Mouse (Mus musculus) forebrain, embryonic 15.5 days (tissue): ENCODE data around the gene Dusp2. TPM values are rescaled to one million over a fixed set of nuclear protein-coding genes. Genes with fewer than 3 reads are reported as not detected.
A peak's percentile ranks its signal among the peaks of the same experiment; 100 is the strongest.

Experiments
- ATAC-seq: fragments of 200-750 bp; cut with Nextera tagmentation; replicated peaks from 2 replicates; pipeline ENCODE4 v1.8.0; 2017; ENCODE audit warnings: mild to moderate bottlenecking, moderate TSS enrichment, moderate library complexity
- H3K27ac ChIP-seq: fragments of 300-500 bp; sonication (generic); replicated peaks from 2 replicates; pipeline ENCODE4 v1.5.1; 2015; ENCODE audit warnings: mild to moderate bottlenecking, inconsistent platforms
- H3K27me3 ChIP-seq: fragments of 300-500 bp; sonication (generic); 2 replicates; pipeline ENCODE4 v1.6.1; 2015; ENCODE audit warnings: inconsistent platforms
- H3K36me3 ChIP-seq: fragments of 300-500 bp; sonication (generic); 2 replicates; pipeline ENCODE4 v1.6.1; 2015; ENCODE audit warnings: mild to moderate bottlenecking, inconsistent platforms
- H3K4me1 ChIP-seq: fragments of 300-500 bp; sonication (generic); 2 replicates; pipeline ENCODE4 v1.6.1; 2015; ENCODE audit warnings: inconsistent platforms
- H3K4me2 ChIP-seq: fragments of 300-500 bp; sonication (generic); replicated peaks from 2 replicates; pipeline ENCODE4 v1.6.1; 2015; ENCODE audit warnings: mild to moderate bottlenecking, inconsistent platforms
- H3K4me3 ChIP-seq: fragments of 300-500 bp; sonication (generic); 2 replicates; pipeline ENCODE4 v1.5.1; 2015; ENCODE audit warnings: mild to moderate bottlenecking, inconsistent platforms
- H3K9ac ChIP-seq: fragments of 300-500 bp; sonication (generic); replicated peaks from 2 replicates; pipeline ENCODE4 v1.6.1; 2015; ENCODE audit warnings: mild to moderate bottlenecking, inconsistent platforms
- H3K9me3 ChIP-seq: fragments of 300-500 bp; sonication (generic); 2 replicates; pipeline ENCODE4 v1.6.1; 2016; ENCODE audit warnings: inconsistent platforms
- WGBS: fragments of 180-500 bp; shearing (Covaris S2); methylation state at CpG from one replicate; pipeline ENCODE4 v1.1.7; 2015; ENCODE audit warnings: mixed read lengths; 5-methylcytosine and 5-hydroxymethylcytosine counted together
- polyA plus RNA-seq: library from polyadenylated mRNA; unstranded; fragments of >200 nt; fragmentation: Nextera tagmentation; extraction: Ambion mirVana; gene quantifications from 2 replicates; pipeline ENCODE4 v1.2.1, GENCODE M21; 2015

The Dusp2 gene
- polyA plus RNA-seq, 1 experiment from 2014 or later = 7.4 TPM

DNA sequence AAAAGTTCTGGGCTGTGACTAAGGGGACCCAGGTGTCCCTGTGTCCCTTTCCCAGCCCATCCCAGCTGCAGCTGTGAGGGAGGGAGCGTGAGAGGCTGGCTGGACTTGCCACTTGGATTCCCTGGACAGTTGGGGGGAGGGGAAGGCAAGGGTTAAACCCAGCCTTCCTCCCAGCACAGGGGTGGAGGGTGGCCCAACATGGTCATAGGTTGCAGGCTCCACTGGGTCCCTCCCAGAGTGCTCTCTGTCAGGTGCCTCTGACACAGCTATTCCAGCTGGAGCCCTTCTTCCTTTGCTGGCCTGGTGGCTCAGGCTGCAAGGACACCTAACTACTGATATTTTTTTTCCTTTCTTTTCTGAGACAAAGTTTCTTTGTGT is 35.5 kb downstream of the Dusp2 start:
- 0 out of 2 replicates have a peak, but pooled peaks cover 4% of the 10 kb centered on the region for H3K4me1 ChIP-seq
- no peak overlapping the region for H3K27ac ChIP-seq
- H3K9ac ChIP-seq = no peak overlapping the region
- ATAC-seq = no peak
- no peak overlapping the region for H3K4me2 ChIP-seq
- H3K9me3 ChIP-seq = no peaks in the 10 kb centered on the region
- no peak overlapping the region for H3K4me3 ChIP-seq
- H3K27me3 ChIP-seq = peaks cover 2% of the 10 kb centered on the region; the same call in 1 of the 2 replicates
- 70% methylated on average over 1 of the region's 1 CpGs for WGBS
- H3K36me3 ChIP-seq = no peaks in the 10 kb centered on the region

- no peaks in the 10 kb centered on the region for H3K9me3 ChIP-seq
- no peak overlapping the region for H3K27ac ChIP-seq
- H3K27me3 ChIP-seq = no peaks in the 10 kb centered on the region
- no peak overlapping the region for H3K4me2 ChIP-seq
- 83% methylated on average over 2 of the region's 2 CpGs for WGBS
- ATAC-seq = no peak
- no peak overlapping the region for H3K9ac ChIP-seq
- no peak overlapping the region for H3K4me3 ChIP-seq
- H3K4me1 ChIP-seq = 0 out of 2 replicates have a peak, but pooled peaks cover 4% of the 10 kb centered on the region
- H3K36me3 ChIP-seq = no peaks in the 10 kb centered on the region
Observed at GRCm38 (mm10) chr2:127372082-127372481, 36.1 kb downstream of the Dusp2 start.

DNA sequence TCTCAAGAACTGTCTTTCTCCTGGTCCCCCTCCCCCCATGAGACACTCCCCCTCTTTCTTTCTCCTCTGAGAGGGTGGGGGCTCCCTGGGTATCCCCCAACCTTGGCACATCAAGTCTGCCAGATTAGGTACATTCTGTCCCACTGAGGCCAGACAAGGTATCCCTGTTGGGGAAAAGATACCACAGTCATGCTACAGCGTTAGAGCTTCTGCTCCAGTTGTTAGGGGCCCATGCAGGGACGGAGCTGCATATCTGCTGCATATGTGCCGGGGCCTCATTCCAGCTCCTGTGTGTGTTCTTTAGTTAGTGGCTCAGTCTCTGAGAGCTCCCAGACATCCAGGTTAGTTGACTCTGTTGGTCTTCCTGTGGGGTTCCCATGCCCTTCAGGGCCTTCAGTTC is 38.2 kb downstream of the Dusp2 start:
- Histone ChIP-seq H3K27ac (no peak overlapping the region), H3K27me3 (no peaks in the 10 kb centered on the region), H3K36me3 (no peaks in the 10 kb centered on the region), H3K9ac (no peak overlapping the region), H3K4me2 (no peak overlapping the region), H3K9me3 (no peaks in the 10 kb centered on the region), H3K4me1 (peaks cover 13% of the 10 kb centered on the region), H3K4me3 (no peak overlapping the region)
- WGBS = 89% methylated on average over 3 of the region's 3 CpGs
- ATAC-seq = no peak

DNA sequence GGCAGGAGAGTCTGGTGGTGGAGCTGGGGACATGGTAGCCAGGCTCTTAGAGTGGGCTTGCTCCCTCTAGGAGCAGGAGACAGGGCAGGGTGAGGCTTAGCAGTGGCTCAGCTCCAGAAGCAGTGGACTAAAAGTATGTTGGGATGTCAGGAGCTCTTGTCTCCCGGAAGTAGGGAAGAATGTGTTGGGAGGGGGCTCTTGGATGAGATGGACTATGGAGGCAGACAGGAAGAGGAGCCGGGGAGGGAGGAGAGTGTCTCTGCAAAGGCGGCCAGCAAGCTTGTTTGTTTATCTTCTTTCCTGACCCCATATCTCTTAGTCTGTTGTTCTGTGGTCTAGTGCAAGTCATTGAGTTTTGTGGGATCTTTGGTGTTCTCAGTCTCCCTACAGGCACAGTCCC is 39.1 kb downstream of the Dusp2 start:
- peaks cover 13% of the 10 kb centered on the region for H3K4me1 ChIP-seq
- no peaks in the 10 kb centered on the region for H3K27me3 ChIP-seq
- ATAC-seq = no peak
- no peak overlapping the region for H3K9ac ChIP-seq
- no peaks in the 10 kb centered on the region for H3K9me3 ChIP-seq
- H3K27ac ChIP-seq = no peak overlapping the region
- no peak overlapping the region for H3K4me2 ChIP-seq
- no peak overlapping the region for H3K4me3 ChIP-seq
- H3K36me3 ChIP-seq = no peaks in the 10 kb centered on the region
- WGBS = 77% methylated on average over 3 of the region's 3 CpGs

DNA sequence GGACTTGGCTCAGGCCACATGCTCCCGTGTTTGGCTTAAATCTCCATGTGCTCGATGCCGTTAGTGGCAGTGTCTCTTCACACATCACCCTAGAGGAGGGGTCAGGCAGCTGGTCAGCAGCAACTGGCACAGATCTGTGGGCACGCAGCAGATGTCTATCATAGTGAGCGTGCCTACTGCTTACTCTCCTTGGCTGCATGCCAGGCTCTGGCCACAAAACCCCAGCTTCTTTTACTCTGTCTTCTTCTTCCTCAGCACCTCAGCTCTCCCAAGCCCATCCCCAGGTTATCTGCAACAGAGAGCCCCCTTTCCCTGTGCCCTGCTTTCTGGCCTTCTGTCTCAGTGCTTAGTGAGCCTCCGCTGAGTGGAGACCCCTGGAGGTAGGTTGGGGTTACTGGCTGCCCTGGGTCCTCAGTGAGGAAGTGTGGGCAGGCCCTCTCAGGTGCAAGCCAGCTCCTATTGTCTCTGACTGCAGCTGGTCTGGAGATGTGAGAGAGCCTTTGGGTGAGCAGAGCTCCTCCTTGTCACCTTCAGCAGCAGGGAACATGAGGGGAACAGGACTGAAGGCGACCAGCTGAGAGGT is 39.9 kb downstream of the Dusp2 start:
- WGBS = 37% methylated on average over 7 of the region's 7 CpGs
- ATAC-seq = no peak
- no peak overlapping the region for H3K27ac ChIP-seq
- no peaks in the 10 kb centered on the region for H3K36me3 ChIP-seq
- no peaks in the 10 kb centered on the region for H3K27me3 ChIP-seq
- H3K4me3 ChIP-seq = no peak overlapping the region
- H3K9ac ChIP-seq = no peak overlapping the region
- H3K9me3 ChIP-seq = no peaks in the 10 kb centered on the region
- H3K4me2 ChIP-seq = no peak overlapping the region
- H3K4me1 ChIP-seq = peaks cover 13% of the 10 kb centered on the region

GRCm38 (mm10) chr2:127376423-127377051 is 40.6 kb downstream of the Dusp2 start:
- H3K27me3 ChIP-seq = no peaks in the 10 kb centered on the region
- no peak for ATAC-seq
- H3K36me3 ChIP-seq = no peaks in the 10 kb centered on the region
- H3K9me3 ChIP-seq = no peaks in the 10 kb centered on the region
- peaks cover 13% of the 10 kb centered on the region for H3K4me1 ChIP-seq
- H3K9ac ChIP-seq = no peak overlapping the region
- H3K4me2 ChIP-seq = no peak overlapping the region
- no peak overlapping the region for H3K4me3 ChIP-seq
- H3K27ac ChIP-seq = no peak overlapping the region
- WGBS = 82% methylated on average over 6 of the region's 6 CpGs

DNA sequence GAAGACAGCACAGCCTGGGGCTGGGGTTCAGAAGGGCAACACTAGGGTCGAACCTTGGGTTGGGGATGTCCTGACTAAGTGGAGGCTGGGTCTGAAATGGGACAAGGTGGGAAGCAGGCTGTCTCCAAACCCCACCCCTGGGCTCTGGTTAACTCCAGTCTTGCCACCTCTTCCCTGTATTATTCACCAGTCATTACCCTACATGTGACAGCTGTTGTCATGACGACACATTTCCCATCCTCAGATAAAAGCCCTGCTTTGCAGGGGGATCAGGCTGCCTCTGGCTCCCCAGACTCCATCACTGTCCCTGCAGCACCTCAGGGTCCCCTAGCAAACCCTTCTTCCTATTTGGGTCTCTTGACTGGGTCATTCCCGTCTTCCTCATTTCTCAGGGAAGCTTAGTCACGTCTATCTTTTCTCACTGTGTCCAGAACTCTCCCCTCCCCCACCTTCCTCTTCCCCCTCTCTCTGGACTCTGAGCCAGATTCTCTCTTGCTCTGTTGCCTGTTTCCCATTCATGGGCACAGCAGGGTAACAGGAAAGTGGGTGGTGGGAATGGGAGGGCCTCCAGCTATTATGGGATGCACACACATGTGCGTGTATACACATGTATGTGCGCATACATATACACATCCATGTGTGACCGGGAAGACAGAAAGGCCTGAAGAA is 42.1 kb downstream of the Dusp2 start:
- Histone ChIP-seq H3K9me3 (no peaks in the 10 kb centered on the region), H3K27me3 (no peaks in the 10 kb centered on the region), H3K4me2 (no peak overlapping the region), H3K4me3 (no peak overlapping the region), H3K9ac (no peak overlapping the region), H3K36me3 (no peaks in the 10 kb centered on the region), H3K27ac (no peak overlapping the region), H3K4me1 (peaks cover 13% of the 10 kb centered on the region)
- WGBS = 54% methylated on average over 7 of the region's 7 CpGs
- ATAC-seq = peak; percentile 61; the same call in 1 of the 2 replicates

DNA sequence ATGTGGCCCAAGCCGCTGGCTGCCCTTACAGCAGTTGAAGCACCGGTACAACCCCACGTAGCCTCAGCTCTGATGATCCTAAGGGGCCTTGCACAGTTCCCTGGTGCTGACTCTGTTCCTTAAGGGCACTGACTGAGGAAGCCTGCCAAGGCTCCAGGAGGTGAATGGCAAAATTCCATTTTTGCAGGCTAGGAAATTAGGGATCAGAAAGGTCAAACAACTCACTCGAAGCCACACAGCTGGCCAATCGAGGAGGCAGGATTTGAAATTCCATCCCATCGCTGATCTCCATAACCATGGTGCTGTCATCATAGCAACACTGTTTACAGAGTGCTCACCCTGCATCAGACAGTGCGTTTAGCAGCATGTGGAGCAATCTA is 42.6 kb downstream of the Dusp2 start:
- H3K4me3 ChIP-seq = no peak overlapping the region
- H3K4me1 ChIP-seq = peaks cover 13% of the 10 kb centered on the region
- H3K9me3 ChIP-seq = no peaks in the 10 kb centered on the region
- H3K27me3 ChIP-seq = no peaks in the 10 kb centered on the region
- ATAC-seq = no peak
- no peak overlapping the region for H3K27ac ChIP-seq
- no peak overlapping the region for H3K4me2 ChIP-seq
- H3K36me3 ChIP-seq = no peaks in the 10 kb centered on the region
- WGBS = 76% methylated on average over 7 of the region's 7 CpGs
- H3K9ac ChIP-seq = no peak overlapping the region

DNA sequence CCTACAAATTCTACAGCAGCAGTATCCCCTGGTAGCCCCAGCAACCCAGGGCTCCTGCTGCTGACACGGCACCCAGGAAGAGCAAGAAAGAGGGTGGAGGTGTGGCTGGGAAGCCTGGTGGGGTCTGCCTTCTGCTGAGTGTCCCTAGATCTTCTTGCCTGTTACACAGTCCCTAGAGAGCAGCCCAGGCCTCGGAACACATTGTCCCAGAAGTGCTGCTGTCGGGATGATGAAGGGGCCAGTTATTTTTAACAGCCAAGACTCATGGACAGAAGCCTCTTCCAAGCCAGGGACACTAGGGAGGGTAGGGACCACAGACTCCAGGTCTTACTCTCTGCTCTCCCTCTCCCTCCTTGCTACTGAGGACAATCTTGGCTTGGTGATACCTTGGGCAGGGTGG is 43.3 kb downstream of the Dusp2 start:
- Histone ChIP-seq H3K4me3 (no peak overlapping the region), H3K36me3 (no peaks in the 10 kb centered on the region), H3K9me3 (no peaks in the 10 kb centered on the region), H3K9ac (no peak overlapping the region), H3K4me1 (peaks cover 13% of the 10 kb centered on the region), H3K27me3 (no peaks in the 10 kb centered on the region), H3K27ac (no peak overlapping the region), H3K4me2 (no peak overlapping the region)
- no peak for ATAC-seq
- 84% methylated on average over 3 of the region's 3 CpGs for WGBS

DNA sequence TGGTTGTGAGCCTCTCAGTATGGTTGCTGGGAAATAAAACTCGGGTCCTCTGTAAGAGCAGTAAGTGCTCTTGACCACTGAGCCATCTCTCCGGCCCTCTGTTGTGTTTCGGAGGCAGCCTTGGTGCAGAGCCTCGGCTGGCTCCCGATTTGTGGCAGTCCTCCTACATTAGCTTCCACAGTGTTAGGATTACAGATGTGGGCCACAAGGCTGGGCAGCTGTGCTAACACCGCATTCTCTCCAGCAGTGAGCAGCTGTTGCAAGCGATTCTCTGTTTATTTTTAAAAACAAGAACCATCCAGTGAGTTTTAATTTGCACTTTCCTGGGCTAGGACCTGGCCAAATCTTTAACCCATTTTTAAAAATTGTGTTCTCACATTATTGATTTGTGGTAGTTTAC is 47.9 kb downstream of the Dusp2 start:
- Histone ChIP-seq H3K9ac (no peak overlapping the region), H3K9me3 (no peaks in the 10 kb centered on the region), H3K27ac (no peak overlapping the region), H3K4me1 (no peaks in the 10 kb centered on the region), H3K4me2 (no peak overlapping the region), H3K4me3 (no peak overlapping the region), H3K36me3 (no peaks in the 10 kb centered on the region), H3K27me3 (no peaks in the 10 kb centered on the region)
- no peak for ATAC-seq
- WGBS = 79% methylated on average over 7 of the region's 7 CpGs

- H3K4me1 ChIP-seq = no peaks in the 10 kb centered on the region
- no peak for ATAC-seq
- H3K36me3 ChIP-seq = no peaks in the 10 kb centered on the region
- H3K4me3 ChIP-seq = no peak overlapping the region
- WGBS = 91% methylated on average over 2 of the region's 2 CpGs
- no peak overlapping the region for H3K4me2 ChIP-seq
- no peaks in the 10 kb centered on the region for H3K9me3 ChIP-seq
- H3K9ac ChIP-seq = no peak overlapping the region
- H3K27ac ChIP-seq = no peak overlapping the region
- H3K27me3 ChIP-seq = no peaks in the 10 kb centered on the region
Observed at GRCm38 (mm10) chr2:127387521-127387920, 51.6 kb downstream of the Dusp2 start.
